Mouse (Mus musculus): ENCODE measurements around the gene Gm42372. TPM values are rescaled to one million over a fixed set of nuclear protein-coding genes. Genes with fewer than 3 reads are reported as not detected.

Gene Gm42372
- total and polyA plus RNA-seq, 2 experiments from 2014 or later, result 5.9 to 40.0 TPM

DNA sequence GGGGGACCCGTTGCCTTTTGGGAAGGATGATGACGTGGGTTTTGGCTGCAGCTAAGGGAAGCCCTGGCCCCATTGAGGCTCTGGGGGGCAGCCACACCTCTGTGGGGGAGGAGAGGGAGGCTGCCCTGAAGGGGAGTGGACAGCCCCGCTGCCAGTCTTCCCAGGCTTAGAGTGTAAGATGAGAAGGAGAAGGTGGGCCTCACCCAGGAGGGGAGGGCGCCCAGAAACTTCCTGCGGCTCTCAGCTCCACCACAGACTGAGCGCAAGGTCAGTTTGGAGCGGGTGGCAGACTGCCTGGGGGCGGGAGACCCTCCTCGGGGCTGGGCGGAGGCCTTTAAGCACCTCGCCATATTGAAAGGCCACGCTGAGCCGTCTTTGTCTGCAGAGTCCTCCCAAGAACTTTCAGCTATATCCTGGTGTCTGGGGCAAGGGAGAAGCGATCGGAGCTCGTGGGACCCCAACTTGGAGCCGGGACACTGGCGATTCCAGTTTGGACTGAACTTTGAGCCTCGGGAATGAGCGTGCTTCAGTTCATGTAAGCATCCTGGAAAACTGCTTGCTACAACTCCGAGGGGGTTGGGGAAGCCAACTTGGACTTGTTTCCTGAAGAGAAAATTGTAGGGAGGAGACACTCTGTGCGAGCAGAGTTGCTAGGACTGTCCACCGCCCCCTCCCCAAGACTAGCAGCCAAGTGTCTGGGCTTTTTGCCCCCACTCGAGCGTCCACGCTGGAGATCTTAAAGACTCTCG is 10.9 kb downstream of the Gm42372 start:
- ATAC-seq, result peak; percentile 77
- Histone ChIP-seq H3K4me1 (ENCODE audit: insufficient read depth) (peaks cover 9% of the 10 kb centered on the region; the same call in 1 of the 2 replicates), H3K4me3 (ENCODE audit: low read depth, low read length) (peak overlapping the region; percentile 27), H3K9me3 (ENCODE audit: low read length) (no peaks in the 10 kb centered on the region), H3K27ac (ENCODE audit: low read depth, low read length) (peak overlapping the region; percentile 35; the same call in 1 of the 2 replicates), H3K4me2 (ENCODE audit: low read depth) (peak overlapping the region; percentile 44), H3K36me3 (ENCODE audit: insufficient read depth) (no peaks in the 10 kb centered on the region), H3K27me3 (ENCODE audit: insufficient read depth, low read length) (no peaks in the 10 kb centered on the region), H3K9ac (peak overlapping the region; percentile 39; the same call in 1 of the 2 replicates)
- no peak for DNase-seq
- WGBS, result 9% methylated on average over 27 of the region's 27 CpGs
- TF ChIP-seq CTCF (IDR thresholded peaks at IDR 0.05; ENCODE audit: low read depth), result no peak

DNA sequence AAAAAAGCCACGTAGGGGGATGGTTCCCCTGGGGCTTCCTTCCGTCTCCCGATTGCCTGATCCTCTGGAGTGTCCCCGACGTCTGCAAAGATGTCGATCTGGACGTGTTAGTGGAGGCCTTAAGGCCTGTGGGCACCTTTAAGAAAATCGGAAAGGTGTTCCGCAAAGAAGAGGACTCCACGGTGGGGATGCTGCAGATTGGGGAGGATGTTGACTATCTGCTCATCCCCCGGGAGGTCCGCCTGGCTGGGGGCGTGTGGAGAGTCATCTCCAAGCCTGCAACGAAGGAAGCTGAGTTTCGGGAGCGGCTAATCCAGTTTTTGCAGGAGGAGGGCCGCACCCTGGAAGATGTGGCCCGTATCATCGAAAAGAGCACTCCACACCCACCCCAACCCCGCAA is 11.5 kb downstream of the Gm42372 start:
- Histone ChIP-seq H3K4me1 (ENCODE audit: insufficient read depth) (peaks cover 9% of the 10 kb centered on the region; the same call in 1 of the 2 replicates), H3K4me2 (ENCODE audit: low read depth) (peak overlapping the region; percentile 44), H3K4me3 (ENCODE audit: low read depth, low read length) (peak overlapping the region; percentile 27), H3K9me3 (ENCODE audit: low read length) (no peaks in the 10 kb centered on the region), H3K9ac (peak overlapping the region; percentile 39; the same call in 1 of the 2 replicates), H3K36me3 (ENCODE audit: insufficient read depth) (no peaks in the 10 kb centered on the region), H3K27me3 (ENCODE audit: insufficient read depth, low read length) (no peaks in the 10 kb centered on the region), H3K27ac (ENCODE audit: low read depth, low read length) (no peak overlapping the region)
- ATAC-seq, result no peak
- TF ChIP-seq CTCF (IDR thresholded peaks at IDR 0.05; ENCODE audit: low read depth), result no peak
- no peak for DNase-seq
- WGBS, result 11% methylated on average over 20 of the region's 20 CpGs

DNA sequence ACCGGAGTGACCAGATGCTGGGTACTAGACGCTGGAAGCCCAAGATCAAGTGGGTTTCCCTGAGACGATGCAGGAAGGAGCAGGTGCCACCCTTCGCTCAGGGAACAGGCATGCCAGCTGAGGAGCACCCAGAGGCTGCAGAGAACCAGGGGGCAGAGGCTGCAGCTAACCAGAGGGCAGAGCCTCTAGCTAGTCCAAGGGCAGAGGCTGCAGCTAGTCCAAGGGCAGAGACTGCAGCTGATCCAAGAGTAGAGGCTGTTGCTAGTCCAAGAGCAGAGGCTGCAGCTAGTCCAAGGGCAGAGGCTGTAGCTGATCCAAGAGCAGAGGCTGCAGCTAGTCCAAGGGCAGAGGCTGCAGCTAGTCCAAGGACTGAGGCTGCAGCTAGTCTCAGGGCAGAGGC is 12.5 kb downstream of the Gm42372 start:
- H3K9ac ChIP-seq, result no peak overlapping the region

GRCm38 (mm10) chr7:16999233-16999632 is 16.3 kb downstream of the Gm42372 start:
- Histone ChIP-seq H3K27me3 (ENCODE audit: insufficient read depth, low read length) (no peaks in the 10 kb centered on the region), H3K4me1 (ENCODE audit: insufficient read depth) (no peaks in the 10 kb centered on the region), H3K27ac (ENCODE audit: low read depth, low read length) (no peak overlapping the region), H3K9me3 (ENCODE audit: low read length) (no peaks in the 10 kb centered on the region), H3K9ac (no peak overlapping the region), H3K36me3 (ENCODE audit: insufficient read depth) (peaks cover 8% of the 10 kb centered on the region), H3K4me2 (ENCODE audit: low read depth) (no peak overlapping the region), H3K4me3 (ENCODE audit: low read depth, low read length) (no peak overlapping the region)
- ATAC-seq (no peak), DNase-seq (no peak)
- WGBS, result 75% methylated on average over 4 of the region's 4 CpGs
- TF ChIP-seq CTCF (IDR thresholded peaks at IDR 0.05; ENCODE audit: low read depth), result no peak

More for the DNA sequence above, 12.5 kb downstream of the Gm42372 start:
- Histone ChIP-seq H3K27me3 (ENCODE audit: insufficient read depth, low read length) (no peaks in the 10 kb centered on the region), H3K4me3 (ENCODE audit: low read depth, low read length) (no peak overlapping the region), H3K36me3 (ENCODE audit: insufficient read depth) (no peaks in the 10 kb centered on the region), H3K27ac (ENCODE audit: low read depth, low read length) (no peak overlapping the region), H3K9me3 (ENCODE audit: low read length) (no peaks in the 10 kb centered on the region), H3K4me2 (ENCODE audit: low read depth) (peak overlapping the region; percentile 44; the same call in 1 of the 2 replicates), H3K4me1 (ENCODE audit: insufficient read depth) (peaks cover 9% of the 10 kb centered on the region; the same call in 1 of the 2 replicates)
- DNase-seq (no peak), ATAC-seq (no peak)
- 76% methylated on average over 4 of the region's 4 CpGs for WGBS
- TF ChIP-seq CTCF (IDR thresholded peaks at IDR 0.05; ENCODE audit: low read depth), result no peak

GRCm38 (mm10) chr7:16999650-17000049 is 16.8 kb downstream of the Gm42372 start:
- no peak overlapping the region for H3K4me2 ChIP-seq (ENCODE audit: low read depth)
- DNase-seq, result peak; percentile 89
- H3K4me3 ChIP-seq (ENCODE audit: low read depth, low read length), result no peak overlapping the region
- H3K36me3 ChIP-seq (ENCODE audit: insufficient read depth), result peaks cover 12% of the 10 kb centered on the region
- H3K27me3 ChIP-seq (ENCODE audit: insufficient read depth, low read length), result no peaks in the 10 kb centered on the region
- no peak overlapping the region for H3K9ac ChIP-seq
- no peak overlapping the region for H3K27ac ChIP-seq (ENCODE audit: low read depth, low read length)
- no peak for ATAC-seq
- peak; percentile 99 for TF ChIP-seq CTCF (IDR thresholded peaks at IDR 0.05; ENCODE audit: low read depth)
- no peaks in the 10 kb centered on the region for H3K4me1 ChIP-seq (ENCODE audit: insufficient read depth)
- WGBS, result 18% methylated on average over 4 of the region's 4 CpGs
- no peaks in the 10 kb centered on the region for H3K9me3 ChIP-seq (ENCODE audit: low read length)

GRCm38 (mm10) chr7:17002375-17003195 is 19.7 kb downstream of the Gm42372 start:
- no peak overlapping the region for H3K4me2 ChIP-seq (ENCODE audit: low read depth)
- peaks cover 42% of the 10 kb centered on the region for H3K36me3 ChIP-seq (ENCODE audit: insufficient read depth)
- peak; percentile 94 for DNase-seq
- 0 out of 2 replicates have a peak overlapping the region, but pooled peaks have one; percentile 29 for H3K27ac ChIP-seq (ENCODE audit: low read depth, low read length)
- no peaks in the 10 kb centered on the region for H3K9me3 ChIP-seq (ENCODE audit: low read length)
- no peaks in the 10 kb centered on the region for H3K27me3 ChIP-seq (ENCODE audit: insufficient read depth, low read length)
- H3K4me3 ChIP-seq (ENCODE audit: low read depth, low read length), result no peak overlapping the region
- peak; percentile 83 for ATAC-seq
- no peaks in the 10 kb centered on the region for H3K4me1 ChIP-seq (ENCODE audit: insufficient read depth)
- TF ChIP-seq CTCF (IDR thresholded peaks at IDR 0.05; ENCODE audit: low read depth), result peak; percentile 96
- WGBS, result 11% methylated on average over 7 of the region's 7 CpGs
- H3K9ac ChIP-seq, result no peak overlapping the region
